Mouse (Mus musculus): Measurements from ENCODE around the gene Brms1.

Brms1 gene

DNA sequence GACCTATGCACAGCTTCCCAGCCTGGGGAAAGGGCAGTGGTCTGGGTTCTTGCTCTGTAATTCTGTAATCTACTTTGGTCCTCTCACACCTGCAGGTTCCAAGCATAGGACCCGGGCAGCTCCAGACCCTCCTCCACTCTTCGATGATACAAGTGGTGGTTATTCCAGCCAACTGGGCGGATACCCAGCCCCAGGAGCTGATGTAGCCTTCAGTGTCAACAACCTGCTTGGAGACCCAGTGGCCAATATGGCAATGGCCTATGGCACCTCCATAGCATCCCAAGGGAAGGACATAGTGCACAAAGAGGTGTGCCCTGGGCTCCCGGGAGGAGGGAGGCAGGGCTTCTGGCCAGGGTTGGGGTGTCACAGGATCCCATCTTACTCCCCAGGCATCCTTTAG, 48.2 kb downstream of the Brms1 start:
- DNase-seq (ENCODE audit: low spot score), result no peak

DNA sequence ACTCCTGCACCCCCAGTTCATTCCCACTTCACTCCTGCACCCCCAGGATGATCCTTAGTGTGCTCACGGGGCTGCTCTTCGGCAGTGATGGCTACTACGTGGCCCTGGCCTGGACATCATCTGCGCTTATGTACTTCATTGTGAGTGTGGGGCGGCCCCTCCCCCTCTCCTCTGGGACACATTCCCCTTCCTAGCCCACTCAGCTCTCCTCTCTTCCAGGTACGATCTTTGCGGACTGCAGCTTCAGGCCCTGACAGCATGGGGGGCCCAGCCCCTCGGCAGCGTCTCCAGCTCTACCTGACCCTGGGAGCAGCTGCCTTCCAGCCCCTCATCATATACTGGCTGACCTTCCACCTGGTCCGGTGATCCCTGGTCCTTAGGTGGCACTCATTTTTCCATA, 50.9 kb downstream of the Brms1 start:
- DNase-seq (ENCODE audit: low spot score), result no peak

DNA sequence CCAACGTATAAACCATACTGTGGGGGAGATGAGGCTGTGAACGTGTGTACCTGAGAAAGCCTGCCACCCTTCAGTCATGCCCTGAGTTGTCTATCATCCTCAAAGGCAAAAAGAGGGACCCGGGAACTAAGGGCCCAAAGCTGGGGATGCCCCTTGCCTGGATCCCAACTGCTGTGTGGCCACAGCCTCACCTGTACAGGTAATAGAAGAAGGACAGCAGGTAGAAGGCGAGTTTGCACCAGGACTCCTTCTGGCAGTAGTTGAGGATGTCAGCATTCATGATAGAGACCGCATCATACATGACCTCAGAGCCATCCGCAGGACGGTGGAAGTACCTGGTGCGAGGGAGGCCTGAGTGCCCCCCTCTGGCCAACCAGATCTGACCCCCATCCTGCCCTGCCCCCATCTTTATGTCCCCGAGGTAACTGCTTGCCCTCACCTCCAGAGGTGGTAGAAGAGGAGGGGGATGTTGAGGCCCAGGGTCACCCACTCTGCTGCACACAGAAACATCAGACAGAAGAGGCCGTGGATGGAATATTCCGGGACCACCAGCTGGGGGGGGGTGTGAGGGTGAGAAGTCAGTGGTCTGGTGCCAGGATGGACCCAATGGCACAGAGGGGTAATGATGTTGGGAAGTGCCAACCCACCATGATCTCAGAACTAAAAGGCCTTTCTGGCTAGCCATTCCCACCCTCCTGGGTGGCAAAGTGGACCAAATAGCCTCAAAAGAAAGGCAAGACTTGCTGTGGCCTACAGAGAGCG, 52.5 kb downstream of the Brms1 start:
- no peak for DNase-seq (ENCODE audit: low spot score)

DNA sequence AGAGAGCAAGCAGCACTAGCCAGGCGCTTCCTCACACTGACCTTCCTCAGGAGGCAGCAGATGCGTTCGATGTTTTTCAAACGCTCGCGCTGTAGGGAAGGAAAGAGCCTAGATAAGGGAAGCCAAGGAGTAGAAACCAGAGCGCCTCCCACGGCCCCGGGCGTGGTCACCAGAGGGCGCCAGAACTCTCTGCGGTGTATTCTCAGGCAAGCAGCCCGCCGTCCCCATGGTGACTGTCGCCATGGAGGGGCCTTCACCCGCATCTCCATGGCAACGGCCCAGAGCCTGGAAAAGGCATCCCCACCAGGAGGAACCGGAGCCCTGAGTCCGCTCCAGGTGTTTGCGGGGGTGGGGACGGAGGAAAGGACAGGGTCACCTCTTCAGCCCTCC, 53.1 kb downstream of the Brms1 start:
- DNase-seq (ENCODE audit: low spot score), result peak; percentile 99

DNA sequence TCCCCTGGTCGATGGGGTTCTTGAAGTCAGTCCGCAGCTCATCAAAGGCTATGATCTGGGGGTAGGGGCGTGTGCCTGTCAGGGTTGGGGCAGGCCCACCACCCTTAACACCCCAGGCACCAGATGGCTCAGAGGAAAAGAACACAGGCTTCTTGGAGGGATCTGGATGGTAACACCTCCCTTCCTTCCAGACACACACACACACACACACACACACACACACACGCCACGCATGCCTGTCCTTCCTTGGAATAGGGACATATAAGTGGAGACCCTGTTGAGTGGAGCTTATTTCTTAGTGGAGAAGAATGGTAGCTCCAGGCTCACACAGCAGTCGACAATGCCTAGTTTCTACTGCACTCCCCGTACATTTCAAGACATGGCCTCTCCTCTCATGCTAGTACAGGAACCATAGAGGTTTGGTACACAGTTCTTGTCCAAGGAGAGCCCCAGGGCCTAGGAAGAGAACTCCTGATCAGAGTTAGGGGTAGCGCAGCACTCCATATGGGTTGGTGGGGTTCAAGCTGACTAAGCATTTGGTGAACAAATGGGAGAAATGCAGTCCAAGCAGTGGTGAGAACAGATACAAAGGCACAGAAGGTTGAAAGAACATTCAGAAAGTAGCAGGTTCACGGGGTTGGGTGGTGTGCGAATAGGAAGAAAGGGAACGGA, 53.7 kb downstream of the Brms1 start:
- DNase-seq (ENCODE audit: low spot score), result no peak

DNA sequence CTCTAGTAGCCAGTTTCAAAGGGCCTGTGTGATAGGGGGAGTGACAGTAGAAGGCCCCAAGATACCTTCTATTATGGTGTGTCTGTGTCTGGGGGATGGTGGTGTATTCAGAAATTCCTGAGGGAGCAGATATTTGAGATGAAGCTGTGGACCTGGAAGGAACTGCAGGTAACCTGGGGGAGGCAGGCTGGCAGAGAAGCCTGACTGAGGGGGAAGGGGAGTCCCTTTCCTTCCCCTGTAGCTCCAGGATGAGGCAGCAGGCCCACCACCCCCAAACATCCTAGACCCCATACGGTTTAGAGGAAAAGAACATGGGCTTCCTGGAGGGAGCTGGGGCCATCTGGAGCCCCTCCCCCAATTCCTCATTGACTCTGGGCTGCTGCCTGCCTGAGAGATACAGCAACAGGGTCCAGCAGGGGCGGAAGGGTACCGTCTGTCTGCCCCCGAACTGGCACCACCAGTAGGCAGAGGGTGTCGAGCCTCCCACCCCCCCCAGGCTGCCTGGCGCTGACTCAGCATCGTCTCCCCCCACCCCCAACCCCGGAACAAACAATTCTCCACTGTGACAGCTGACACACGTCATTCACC, 54.8 kb downstream of the Brms1 start:
- peak; percentile 74 for DNase-seq (ENCODE audit: low spot score)

DNA sequence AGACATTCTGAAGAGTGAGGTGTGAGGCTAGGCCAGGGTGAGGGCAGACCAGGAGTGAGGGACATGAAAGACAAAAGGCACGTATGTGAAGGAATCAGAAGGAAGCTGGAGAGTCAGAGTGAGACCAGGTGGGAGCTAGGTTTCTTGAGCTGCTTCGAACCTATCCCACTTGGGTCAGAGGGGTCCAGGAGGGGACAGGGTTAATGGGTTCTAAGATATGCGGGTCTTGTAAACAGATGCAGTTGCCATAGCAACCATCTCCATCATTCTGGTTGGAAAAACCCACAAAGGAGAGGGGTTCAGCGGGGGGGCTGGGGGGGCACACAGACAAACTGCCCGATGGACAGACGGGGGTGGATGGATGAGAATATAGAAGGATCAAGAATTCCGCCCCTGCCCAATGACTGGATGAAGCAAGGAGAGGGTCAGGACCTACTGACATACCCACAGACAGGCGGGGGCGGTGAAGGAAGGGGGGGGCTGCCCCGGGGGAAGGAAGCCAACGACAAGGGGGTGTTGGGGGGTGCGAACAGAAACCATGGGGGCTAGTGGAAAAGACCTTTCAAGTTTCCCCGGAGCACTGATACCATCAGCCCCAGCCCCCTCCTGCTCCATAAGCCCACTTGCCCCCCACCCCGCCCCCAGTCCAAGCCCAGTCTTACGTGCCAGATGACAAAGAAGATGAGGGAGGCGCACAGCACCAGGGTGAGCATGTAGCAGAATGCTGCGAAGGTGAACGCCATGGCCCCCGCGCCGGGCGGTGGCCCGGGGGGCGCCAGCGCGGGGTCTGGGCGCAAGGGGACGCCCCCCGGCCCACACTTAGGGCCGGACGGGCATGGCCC, 56.6 kb downstream of the Brms1 start:
- DNase-seq (ENCODE audit: low spot score), result no peak

DNA sequence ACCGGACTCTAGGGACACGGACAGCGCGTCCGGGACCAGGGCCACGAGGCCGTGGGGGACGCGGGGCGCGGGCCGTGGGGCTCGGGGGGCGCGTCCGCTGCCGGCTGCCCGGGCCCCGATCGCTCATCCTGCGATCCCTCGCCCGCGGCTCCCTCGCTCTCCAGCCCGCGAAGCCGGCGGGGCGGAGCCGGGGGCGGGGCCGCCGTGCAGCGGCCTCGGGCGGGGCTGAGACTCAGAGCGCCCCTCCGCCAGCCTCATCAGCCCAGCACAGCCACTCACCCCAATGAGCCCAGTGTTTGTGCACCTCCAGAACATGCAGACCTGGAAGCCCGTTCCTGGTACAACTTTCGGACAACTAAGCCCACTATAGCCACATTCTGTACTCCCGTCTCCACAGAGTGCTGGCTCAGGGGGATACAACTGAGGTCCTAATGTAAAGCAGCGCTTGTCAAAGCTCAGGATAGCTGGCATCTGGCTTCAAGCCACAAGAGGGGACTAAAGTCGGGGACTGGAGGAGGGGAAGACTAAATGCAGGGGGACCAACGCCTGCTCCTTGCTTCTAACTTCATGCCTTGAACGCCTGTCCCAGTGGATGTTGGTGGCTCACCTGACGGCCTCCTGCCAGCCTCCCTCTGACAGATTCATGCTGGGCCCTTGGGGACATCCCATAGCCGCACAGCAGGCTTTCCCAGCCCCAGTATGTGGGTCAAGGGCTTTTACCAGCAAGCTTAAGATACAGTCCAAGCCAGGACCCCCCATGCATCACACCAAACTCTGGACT, 57.4 kb downstream of the Brms1 start, which contains the start of gene Cnih2:
Gene Cnih2, minus strand, starts transcription at position 159 of the 781 bp plus-strand sequence.
- peak; percentile 73 for DNase-seq (ENCODE audit: low spot score)

Data from layer of hippocampus, adult 11-12 months (tissue).